Comparison of ENCODE assay signal across 10 mouse cellular contexts in genomic region chr13:69488565-69489255, GRCm38 (mm10). TPM values are rescaled to one million over a fixed set of nuclear protein-coding genes. Genes with fewer than 3 reads are reported as not detected.
DNase-seq lines count a peak whose midpoint lies in the region; ATAC-seq and TF ChIP-seq lines count a peak whose summit lies in the region.
"Had no signal": no experiment of that assay in that cellular context is flagged by ENCODE, and none has a peak within 500 bp of the region (broad histone marks: within the 10 kb centered on the region; RNA-seq: fewer than 3 reads in every experiment).

No protein-coding gene starts in this region.

- TF ChIP-seq CTCF in intestine, postnatal 0 days (IDR thresholded peaks at IDR 0.05; ENCODE audit: low read depth): no peak; the same call in 1 of the 2 replicates

- no peaks in the 10 kb centered on the region for H3K36me3 ChIP-seq in heart, embryonic 14.5 days (ENCODE audit: control insufficient read depth, insufficient read depth, low read length)
- H3K36me3 ChIP-seq in intestine, postnatal 0 days (ENCODE audit: control insufficient read depth, insufficient read depth): no peaks in the 10 kb centered on the region
- no peaks in the 10 kb centered on the region for H3K36me3 ChIP-seq in stomach, embryonic 15.5 days
- H3K36me3 ChIP-seq: heart, embryonic 15.5 days had no signal

- H3K27ac ChIP-seq in heart, embryonic 14.5 days (replicated peaks in 1 of 2; ENCODE audit: control insufficient read depth in 1 of 2, insufficient read depth in 1 of 2, low read depth in 2 of 2, low read length in 2 of 2): no peak overlapping the region
- no peak overlapping the region for H3K27ac ChIP-seq in intestine, postnatal 0 days (ENCODE audit: low read depth, low read length)
- H3K27ac ChIP-seq in stomach, embryonic 15.5 days: no peak overlapping the region
- H3K27ac ChIP-seq: heart, embryonic 15.5 days had no signal

- peak overlapping the region; percentile 61 for H3K4me2 ChIP-seq in heart, embryonic 14.5 days (ENCODE audit: low read length)
- peak overlapping the region; percentile 48; the same call in 1 of the 2 replicates for H3K4me2 ChIP-seq in intestine, postnatal 0 days (replicated peaks; ENCODE audit: low read depth)
- peak overlapping the region; percentile 51; the same call in 1 of the 2 replicates for H3K4me2 ChIP-seq in stomach, embryonic 15.5 days

- peaks cover 14 to 16% of the 10 kb centered on the region in 2 experiments; a peak in 3 of 4 replicates for H3K4me1 ChIP-seq in heart, embryonic 14.5 days (ENCODE audit: control insufficient read depth in 2 of 2, insufficient read depth in 2 of 2, low read length in 2 of 2)
- H3K4me1 ChIP-seq in intestine, postnatal 0 days (replicated peaks; ENCODE audit: control insufficient read depth, insufficient read depth, low read length): no peaks in the 10 kb centered on the region; the same call in 1 of the 2 replicates
- H3K4me1 ChIP-seq in stomach, embryonic 15.5 days: 0 out of 2 replicates have a peak, but pooled peaks cover 4% of the 10 kb centered on the region

- 0 out of 2 replicates have a peak overlapping the region, but pooled peaks have one; percentile 42 for H3K9ac ChIP-seq in heart, embryonic 14.5 days (ENCODE audit: low read length)
- H3K9ac ChIP-seq in intestine, postnatal 0 days (ENCODE audit: low read depth, low read length): no peak overlapping the region
- no peak overlapping the region for H3K9ac ChIP-seq in stomach, embryonic 15.5 days
- H3K9ac ChIP-seq: heart, embryonic 15.5 days had no signal

- WGBS in heart, embryonic 14.5 days: 26% methylated on average over 13 of the region's 13 CpGs
- WGBS in intestine, postnatal 0 days: 32% methylated on average over 13 of the region's 13 CpGs
- 31% methylated on average over 13 of the region's 13 CpGs for WGBS in stomach, embryonic 15.5 days

- H3K9me3 ChIP-seq in heart, embryonic 14.5 days (ENCODE audit: control insufficient read depth, low read length): no peaks in the 10 kb centered on the region
- no peaks in the 10 kb centered on the region for H3K9me3 ChIP-seq in intestine, postnatal 0 days (ENCODE audit: control insufficient read depth)
- no peaks in the 10 kb centered on the region for H3K9me3 ChIP-seq in stomach, embryonic 15.5 days
- H3K9me3 ChIP-seq: heart, embryonic 15.5 days had no signal

- no peak for ATAC-seq in heart, embryonic 14.5 days (ENCODE audit: insufficient number of reproducible peaks, insufficient read depth, low FRiP score, low read depth)
- peak; percentile 18; the same call in 1 of the 2 replicates for ATAC-seq in intestine, postnatal 0 days
- no peak for ATAC-seq in stomach, embryonic 15.5 days (ENCODE audit: insufficient read depth, low FRiP score, low read depth)

- no peak for DNase-seq in heart, postnatal 4 days
- DNase-seq in testis, postnatal 14 days (ENCODE audit: low spot score): peak; percentile 30
- no peak for DNase-seq in testis, postnatal 10 days (ENCODE audit: low spot score)
- DNase-seq in right cerebral cortex, adult 18-20 months: no peak
- DNase-seq in layer of hippocampus, adult 8-10 months (ENCODE audit: low spot score in 2 of 2): no peak
- DNase-seq: thymus, postnatal 25 days had no signal

- peak overlapping the region in 1 of 2 experiments; percentile 18; a peak in 2 of 4 replicates for H3K4me3 ChIP-seq in heart, embryonic 14.5 days (ENCODE audit: control insufficient read depth in 1 of 2, insufficient read depth in 1 of 2, low read depth in 1 of 2, low read length in 2 of 2)
- no peak overlapping the region for H3K4me3 ChIP-seq in intestine, postnatal 0 days (ENCODE audit: low read depth, low read length)
- no peak overlapping the region for H3K4me3 ChIP-seq in stomach, embryonic 15.5 days (replicated peaks)

- H3K27me3 ChIP-seq in heart, embryonic 14.5 days (ENCODE audit: control insufficient read depth, insufficient read depth, low read length): peaks cover 25% of the 10 kb centered on the region
- peaks cover 32% of the 10 kb centered on the region for H3K27me3 ChIP-seq in intestine, postnatal 0 days (replicated peaks; ENCODE audit: control insufficient read depth, insufficient read depth, low read length)
- peaks cover 9% of the 10 kb centered on the region for H3K27me3 ChIP-seq in stomach, embryonic 15.5 days (replicated peaks)

RNA-seq across cellular contexts. Expression of gene Nsun2, which starts 44.8 kb away (rescaled TPM):
- polyA plus RNA-seq in heart, embryonic 14.5 days (2014; fragmentation: Nextera tagmentation; extraction: Ambion mirVana): 61.3 and 64.2 TPM in 2 replicates
- total RNA-seq in heart, postnatal 4 days (2021): 10 to 100 TPM; 48.9 to 50.9 TPM
- 35.0 and 38.8 TPM in 2 replicates for polyA plus RNA-seq in intestine, postnatal 0 days (2015; fragmentation: Nextera tagmentation; extraction: Ambion mirVana)
- polyA plus RNA-seq in stomach, embryonic 15.5 days (2015; fragmentation: Nextera tagmentation; extraction: Ambion mirVana): 117 and 120 TPM in 2 replicates
- 100 to 1,000 TPM in 2 of 4 experiments, 10 to 100 TPM in 2; 86.2 to 110 (median 100) TPM for total RNA-seq in layer of hippocampus, adult 8-10 months (2022)

RNA-seq across cellular contexts. Expression of gene Tent4a, which starts 45.7 kb away (rescaled TPM):
- polyA plus RNA-seq in heart, embryonic 14.5 days (2014; fragmentation: Nextera tagmentation; extraction: Ambion mirVana): 5.5 and 5.6 TPM in 2 replicates
- total RNA-seq in heart, postnatal 4 days (2021): 10 to 100 TPM; 23.1 to 25.0 TPM
- 2.3 and 2.7 TPM in 2 replicates for polyA plus RNA-seq in intestine, postnatal 0 days (2015; fragmentation: Nextera tagmentation; extraction: Ambion mirVana)
- polyA plus RNA-seq in stomach, embryonic 15.5 days (2015; fragmentation: Nextera tagmentation; extraction: Ambion mirVana): 5.1 and 5.6 TPM in 2 replicates
- 10 to 100 TPM; 43.8 to 51.2 (median 47.3) TPM for total RNA-seq in layer of hippocampus, adult 8-10 months (2022)
